Mouse (Mus musculus) embryonic facial prominence, embryonic 13.5 days (tissue): ENCODE results near the gene Exo1. TPM values are rescaled to one million over a fixed set of nuclear protein-coding genes. Genes with fewer than 3 reads are reported as not detected.

ENCODE experiments used
- ATAC-seq: fragments of 200-750 bp; cut with Nextera tagmentation; 2 replicates; pipeline ENCODE4 v1.8.0; 2017; ENCODE audit warnings: low read depth; ENCODE audit not compliant: insufficient number of reproducible peaks, insufficient read depth, low FRiP score, low TSS enrichment
- H3K27ac ChIP-seq: fragments of 300-500 bp; sonication (generic); 2 replicates; pipeline ENCODE4 v1.5.1; 2015; ENCODE audit warnings: moderate library complexity, mild to moderate bottlenecking, inconsistent platforms
- H3K27me3 ChIP-seq: fragments of 300-500 bp; sonication (generic); 2 replicates; pipeline ENCODE4 v1.6.1; 2015; ENCODE audit warnings: mild to moderate bottlenecking, inconsistent platforms
- H3K36me3 ChIP-seq: fragments of 300-500 bp; sonication (generic); 2 replicates; pipeline ENCODE4 v1.6.1; 2015; ENCODE audit warnings: mild to moderate bottlenecking, inconsistent platforms
- H3K4me1 ChIP-seq: fragments of 300-500 bp; sonication (generic); 2 replicates; pipeline ENCODE4 v1.6.1; 2015; ENCODE audit warnings: inconsistent platforms
- H3K4me2 ChIP-seq: fragments of 300-500 bp; sonication (generic); 2 replicates; pipeline ENCODE4 v1.6.1; 2015; ENCODE audit warnings: moderate library complexity, mild to moderate bottlenecking, inconsistent platforms
- H3K4me3 ChIP-seq: fragments of 300-500 bp; sonication (generic); 2 replicates; pipeline ENCODE4 v1.5.1; 2015; ENCODE audit warnings: mild to moderate bottlenecking, inconsistent platforms
- H3K9ac ChIP-seq: fragments of 300-500 bp; sonication (generic); 2 replicates; pipeline ENCODE4 v1.6.1; 2015; ENCODE audit warnings: mild to moderate bottlenecking, inconsistent platforms
- H3K9me3 ChIP-seq: fragments of 300-500 bp; sonication (generic); 2 replicates; pipeline ENCODE4 v1.6.1; 2016; ENCODE audit warnings: inconsistent platforms
- WGBS: fragments of 180-500 bp; shearing (Covaris S2); methylation state at CpG from one replicate; pipeline ENCODE4 v1.1.7; 2015; ENCODE audit warnings: mixed read lengths; 5-methylcytosine and 5-hydroxymethylcytosine counted together
- polyA plus RNA-seq: library from polyadenylated mRNA; unstranded; fragments of >200 nt; fragmentation: Nextera tagmentation; extraction: Ambion mirVana; gene quantifications from 2 replicates; pipeline ENCODE4 v1.2.1, GENCODE M21; 2015

Exo1 gene
- polyA plus RNA-seq, 1 experiment from 2014 or later: 73.1 TPM

DNA sequence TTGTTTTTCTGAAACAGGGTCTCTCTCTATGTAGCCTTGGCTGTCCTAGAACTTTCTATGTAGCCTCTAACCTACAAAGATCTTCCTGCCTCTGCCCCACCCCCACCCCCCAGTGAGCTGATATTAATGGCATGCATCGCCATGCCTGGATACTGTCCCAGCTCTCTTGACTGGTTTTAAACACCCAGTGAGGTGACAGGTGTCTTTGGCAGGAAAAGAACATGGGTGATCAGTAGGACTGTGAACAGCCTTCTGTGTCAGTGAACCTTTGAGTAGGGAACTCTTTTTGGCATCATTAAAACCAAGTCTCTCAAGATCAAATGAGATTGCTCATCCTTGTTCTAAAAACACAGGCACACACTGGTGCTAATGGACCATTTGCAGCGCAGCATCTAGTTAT lies 81.4 kb downstream of the Exo1 start:
- ATAC-seq: no peak
- Histone ChIP-seq H3K4me1 (no peaks in the 10 kb centered on the region), H3K9me3 (no peaks in the 10 kb centered on the region), H3K27ac (no peak overlapping the region), H3K9ac (no peak overlapping the region), H3K4me2 (no peak overlapping the region), H3K36me3 (no peaks in the 10 kb centered on the region), H3K4me3 (no peak overlapping the region), H3K27me3 (no peaks in the 10 kb centered on the region)
- WGBS: 92% methylated on average over 2 of the region's 2 CpGs

Other genes starting within 250 kb of the Exo1 start
- gene Opn3, start 187.8 kb upstream of the Exo1 start, polyA plus RNA-seq: 6.0 and 6.2 TPM in 2 replicates
- 1.8 and 1.9 TPM in 2 replicates for gene Chml, start 187.7 kb upstream of the Exo1 start, polyA plus RNA-seq
- not detected in 2 replicates for gene Wdr64, start 182.0 kb upstream of the Exo1 start, polyA plus RNA-seq
- gene Gm38100, start 39.7 kb downstream of the Exo1 start, polyA plus RNA-seq: 0.11 TPM in 1 of 2 replicates, not detected in the other
- 0.62 and 1.5 TPM in 2 replicates for gene Rbm8a2, start 98.5 kb downstream of the Exo1 start, polyA plus RNA-seq